9 mouse cellular contexts compared by ENCODE assay signal in the genomic region with DNA sequence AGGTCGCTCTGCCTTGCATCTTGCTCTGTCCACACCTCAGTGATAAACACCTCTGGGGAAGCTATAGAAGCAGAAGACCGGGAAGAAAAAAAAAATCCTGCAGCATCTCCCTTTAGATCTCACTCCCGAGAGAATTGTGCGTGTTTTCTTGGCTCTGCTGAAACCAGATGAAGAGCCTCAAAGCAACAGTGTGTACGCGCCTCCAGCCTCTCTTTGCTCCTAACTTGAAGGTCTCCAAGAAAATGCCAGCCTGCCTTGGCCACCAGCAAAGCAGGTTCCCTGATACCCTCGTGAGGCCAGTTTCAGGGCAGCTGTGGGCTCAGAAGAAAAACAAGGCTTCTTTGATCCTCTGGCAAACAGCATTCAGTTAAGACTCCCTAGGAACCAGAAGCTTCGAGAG.
DNase-seq lines count a peak whose midpoint lies in the region; ATAC-seq lines count a peak whose summit lies in the region.
"Had no signal": no experiment of that assay in that cellular context is flagged by ENCODE, and none has a peak within 500 bp of the region (broad histone marks: within the 10 kb centered on the region; RNA-seq: fewer than 3 reads in every experiment).

No protein-coding gene starts in this region.

- peak overlapping the region; percentile 62; the same call in 1 of the 2 replicates for H3K4me3 ChIP-seq in heart, embryonic 13.5 days
- peak overlapping the region; percentile 57 for H3K4me3 ChIP-seq in brown adipose tissue, adult 24 weeks (ENCODE audit: insufficient read depth, low read depth, low read length)
- H3K4me3 ChIP-seq in heart, embryonic 14.5 days (ENCODE audit: control insufficient read depth in 1 of 2, insufficient read depth in 1 of 2, low read depth in 1 of 2, low read length in 2 of 2) = peak overlapping the region in 1 of 2 experiments; percentile 46; a peak in 1 of 4 replicates
- peak overlapping the region; percentile 50; the same call in 1 of the 2 replicates for H3K4me3 ChIP-seq in midbrain, embryonic 13.5 days (replicated peaks)

- no peak overlapping the region for H3K9ac ChIP-seq in heart, embryonic 13.5 days
- no peak overlapping the region for H3K9ac ChIP-seq in heart, embryonic 14.5 days (ENCODE audit: low read length)
- no peak overlapping the region for H3K9ac ChIP-seq in midbrain, embryonic 13.5 days (replicated peaks)

- ATAC-seq in heart, embryonic 13.5 days (ENCODE audit: extremely low read depth, insufficient number of reproducible peaks, low FRiP score, low TSS enrichment) = no peak
- no peak for ATAC-seq in heart, embryonic 14.5 days (ENCODE audit: insufficient number of reproducible peaks, insufficient read depth, low FRiP score, low read depth)
- ATAC-seq in midbrain, embryonic 13.5 days = no peak

- peak overlapping the region; percentile 100 for H3K4me2 ChIP-seq in heart, embryonic 13.5 days
- peak overlapping the region; percentile 90 for H3K4me2 ChIP-seq in heart, embryonic 14.5 days (ENCODE audit: low read length)
- H3K4me2 ChIP-seq in midbrain, embryonic 13.5 days (replicated peaks) = peak overlapping the region; percentile 96

- peaks cover 18% of the 10 kb centered on the region; the same call in 1 of the 2 replicates for H3K27me3 ChIP-seq in heart, embryonic 13.5 days (replicated peaks)
- H3K27me3 ChIP-seq in heart, embryonic 14.5 days (ENCODE audit: control insufficient read depth, insufficient read depth, low read length) = no peaks in the 10 kb centered on the region
- peaks cover 18% of the 10 kb centered on the region for H3K27me3 ChIP-seq in midbrain, embryonic 13.5 days

- peaks cover 20% of the 10 kb centered on the region for H3K4me1 ChIP-seq in heart, embryonic 13.5 days
- H3K4me1 ChIP-seq in brown adipose tissue, adult 24 weeks (ENCODE audit: control insufficient read depth, insufficient read depth, insufficient read length, low read length) = 0 out of 2 replicates have a peak, but pooled peaks cover 5% of the 10 kb centered on the region
- peaks cover 4 to 11% of the 10 kb centered on the region in 2 experiments for H3K4me1 ChIP-seq in heart, embryonic 14.5 days (ENCODE audit: control insufficient read depth in 2 of 2, insufficient read depth in 2 of 2, low read length in 2 of 2)
- peaks cover 28% of the 10 kb centered on the region for H3K4me1 ChIP-seq in midbrain, embryonic 13.5 days (replicated peaks)

- no peak overlapping the region for H3K27ac ChIP-seq in heart, embryonic 13.5 days (replicated peaks)
- H3K27ac ChIP-seq in brown adipose tissue, adult 24 weeks (replicated peaks; ENCODE audit: low read depth, low read length) = peak overlapping the region; percentile 52; the same call in 1 of the 2 replicates
- no peak overlapping the region for H3K27ac ChIP-seq in heart, embryonic 14.5 days (replicated peaks in 1 of 2; ENCODE audit: control insufficient read depth in 1 of 2, insufficient read depth in 1 of 2, low read depth in 2 of 2, low read length in 2 of 2)
- H3K27ac ChIP-seq in midbrain, embryonic 13.5 days = no peak overlapping the region
- H3K27ac ChIP-seq: liver, embryonic 13.5 days had no signal

- H3K9me3 ChIP-seq in heart, embryonic 13.5 days = no peaks in the 10 kb centered on the region
- no peaks in the 10 kb centered on the region for H3K9me3 ChIP-seq in heart, embryonic 14.5 days (ENCODE audit: control insufficient read depth, low read length)
- no peaks in the 10 kb centered on the region for H3K9me3 ChIP-seq in midbrain, embryonic 13.5 days
- H3K9me3 ChIP-seq: liver, embryonic 13.5 days had no signal

- DNase-seq in heart, adult 8-10 months (ENCODE audit: low spot score) = no peak
- DNase-seq in urinary bladder, postnatal 4 days (ENCODE audit: low spot score in 2 of 2) = no peak
- DNase-seq in cerebellum, postnatal 14 days = no peak
- DNase-seq in urinary bladder, postnatal 25 days (ENCODE audit: low spot score) = no peak
- DNase-seq: liver, embryonic 13.5 days had no signal

- WGBS in heart, embryonic 13.5 days = 25% methylated on average over 8 of the region's 8 CpGs
- 22% methylated on average over 8 of the region's 8 CpGs for WGBS in heart, embryonic 14.5 days
- WGBS in midbrain, embryonic 13.5 days = 23% methylated on average over 8 of the region's 8 CpGs

- no peaks in the 10 kb centered on the region for H3K36me3 ChIP-seq in heart, embryonic 13.5 days
- no peaks in the 10 kb centered on the region for H3K36me3 ChIP-seq in heart, embryonic 14.5 days (ENCODE audit: control insufficient read depth, insufficient read depth, low read length)
- no peaks in the 10 kb centered on the region for H3K36me3 ChIP-seq in midbrain, embryonic 13.5 days
- H3K36me3 ChIP-seq: liver, embryonic 13.5 days had no signal
